Mouse (Mus musculus) forelimb bud, embryonic 11.5 days (tissue): Measurements from ENCODE around the gene Fshb.
A peak's percentile ranks its signal among the peaks of the same experiment; 100 is the strongest.

Experiments used
- DNase-seq: peaks from one replicate; pipeline ENCODE4 v3.0.0-alpha.2; 2012; ENCODE audit warnings: low read depth, low spot score

The Fshb gene

GRCm38 (mm10) chr2:107059556-107059955 lies at the start of gene Fshb:
Gene Fshb (minus strand): TSS chr2:107059656.
- DNase-seq, result no peak

GRCm38 (mm10) chr2:107084256-107084655 lies 24.8 kb upstream of the Fshb start:
- DNase-seq, result no peak

- peak; percentile 52 for DNase-seq
Observed at GRCm38 (mm10) chr2:107083071-107083885, 23.8 kb upstream of the Fshb start.

- DNase-seq, result no peak
Observed at GRCm38 (mm10) chr2:107063260-107063659, 3.8 kb upstream of the Fshb start.

GRCm38 (mm10) chr2:107045955-107046354 lies 13.5 kb downstream of the Fshb start:
- no peak for DNase-seq

- DNase-seq, result no peak
Observed at GRCm38 (mm10) chr2:107040816-107041215, 18.6 kb downstream of the Fshb start.

- DNase-seq, result no peak
Observed at GRCm38 (mm10) chr2:107035980-107036379, 23.5 kb downstream of the Fshb start.

GRCm38 (mm10) chr2:107024694-107025093 lies 34.8 kb downstream of the Fshb start:
- DNase-seq, result no peak

GRCm38 (mm10) chr2:107022713-107023112 lies 36.7 kb downstream of the Fshb start:
- no peak for DNase-seq

GRCm38 (mm10) chr2:107019331-107019730 lies 40.1 kb downstream of the Fshb start:
- no peak for DNase-seq

GRCm38 (mm10) chr2:107013161-107013560 lies 46.3 kb downstream of the Fshb start:
- no peak for DNase-seq

- no peak for DNase-seq
Observed at GRCm38 (mm10) chr2:107012318-107012717, 47.1 kb downstream of the Fshb start.

GRCm38 (mm10) chr2:107010160-107010559 lies 49.3 kb downstream of the Fshb start:
- no peak for DNase-seq

GRCm38 (mm10) chr2:107006378-107006777 lies 53.1 kb downstream of the Fshb start:
- DNase-seq, result no peak
